Mouse (Mus musculus): ENCODE measurements around the gene Npcd. TPM values are rescaled to one million over a fixed set of nuclear protein-coding genes. Genes with fewer than 3 reads are reported as not detected.

Npcd gene
- polyA plus RNA-seq, 1 experiment from 2014 or later, result not detected

- Histone ChIP-seq H3K4me1 (ENCODE audit: control insufficient read depth in 2 of 2, insufficient read depth in 2 of 2, low read length in 2 of 2) (no peaks in the 10 kb centered on the region), H3K9me3 (ENCODE audit: control insufficient read depth, low read length) (no peaks in the 10 kb centered on the region), H3K27ac (replicated peaks in 1 of 2; ENCODE audit: control insufficient read depth in 1 of 2, insufficient read depth in 1 of 2, low read depth in 2 of 2, low read length in 2 of 2) (no peak overlapping the region), H3K4me3 (ENCODE audit: control insufficient read depth in 1 of 2, insufficient read depth in 1 of 2, low read depth in 1 of 2, low read length in 2 of 2) (no peak overlapping the region), H3K4me2 (ENCODE audit: low read length) (no peak overlapping the region), H3K36me3 (ENCODE audit: control insufficient read depth, insufficient read depth, low read length) (no peaks in the 10 kb centered on the region), H3K27me3 (ENCODE audit: control insufficient read depth, insufficient read depth, low read length) (no peaks in the 10 kb centered on the region), H3K9ac (ENCODE audit: low read length) (no peak overlapping the region)
- no peak for ATAC-seq (ENCODE audit: insufficient number of reproducible peaks, insufficient read depth, low FRiP score, low read depth)
- 44% methylated on average over 4 of the region's 4 CpGs for WGBS
These were observed 80.2 kb downstream of the Npcd start for GRCm38 (mm10) chr15:79753873-79754272.

GRCm38 (mm10) chr15:79753420-79753752, 80.7 kb downstream of the Npcd start:
- ATAC-seq (ENCODE audit: insufficient number of reproducible peaks, insufficient read depth, low FRiP score, low read depth), result no peak
- no peaks in the 10 kb centered on the region for H3K9me3 ChIP-seq (ENCODE audit: control insufficient read depth, low read length)

GRCm38 (mm10) chr15:79752742-79753419, 81.2 kb downstream of the Npcd start:
- no peak for ATAC-seq (ENCODE audit: insufficient number of reproducible peaks, insufficient read depth, low FRiP score, low read depth)

More at GRCm38 (mm10) chr15:79753420-79753752, 80.7 kb downstream of the Npcd start:
- no peaks in the 10 kb centered on the region for H3K4me1 ChIP-seq (ENCODE audit: control insufficient read depth in 2 of 2, insufficient read depth in 2 of 2, low read length in 2 of 2)
- H3K27me3 ChIP-seq (ENCODE audit: control insufficient read depth, insufficient read depth, low read length), result no peaks in the 10 kb centered on the region
- H3K4me2 ChIP-seq (ENCODE audit: low read length), result no peak overlapping the region
- H3K4me3 ChIP-seq (ENCODE audit: control insufficient read depth in 1 of 2, insufficient read depth in 1 of 2, low read depth in 1 of 2, low read length in 2 of 2), result no peak overlapping the region
- H3K27ac ChIP-seq (replicated peaks in 1 of 2; ENCODE audit: control insufficient read depth in 1 of 2, insufficient read depth in 1 of 2, low read depth in 2 of 2, low read length in 2 of 2), result no peak overlapping the region
- no peaks in the 10 kb centered on the region for H3K36me3 ChIP-seq (ENCODE audit: control insufficient read depth, insufficient read depth, low read length)
- WGBS, result 77% methylated on average over 3 of the region's 3 CpGs
- H3K9ac ChIP-seq (ENCODE audit: low read length), result no peak overlapping the region

GRCm38 (mm10) chr15:79751772-79752171, 82.3 kb downstream of the Npcd start:
- Histone ChIP-seq H3K4me1 (ENCODE audit: control insufficient read depth in 2 of 2, insufficient read depth in 2 of 2, low read length in 2 of 2) (no peaks in the 10 kb centered on the region), H3K4me2 (ENCODE audit: low read length) (no peak overlapping the region), H3K27ac (replicated peaks in 1 of 2; ENCODE audit: control insufficient read depth in 1 of 2, insufficient read depth in 1 of 2, low read depth in 2 of 2, low read length in 2 of 2) (no peak overlapping the region), H3K27me3 (ENCODE audit: control insufficient read depth, insufficient read depth, low read length) (no peaks in the 10 kb centered on the region), H3K4me3 (ENCODE audit: control insufficient read depth in 1 of 2, insufficient read depth in 1 of 2, low read depth in 1 of 2, low read length in 2 of 2) (no peak overlapping the region), H3K36me3 (ENCODE audit: control insufficient read depth, insufficient read depth, low read length) (no peaks in the 10 kb centered on the region), H3K9me3 (ENCODE audit: control insufficient read depth, low read length) (no peaks in the 10 kb centered on the region), H3K9ac (ENCODE audit: low read length) (no peak overlapping the region)
- whole genome bisulfite sequencing, result 69% methylated on average over 17 of the region's 17 CpGs
- ATAC-seq (ENCODE audit: insufficient number of reproducible peaks, insufficient read depth, low FRiP score, low read depth), result no peak

More at GRCm38 (mm10) chr15:79752742-79753419, 81.2 kb downstream of the Npcd start:
- Histone ChIP-seq H3K9me3 (ENCODE audit: control insufficient read depth, low read length) (no peaks in the 10 kb centered on the region), H3K36me3 (ENCODE audit: control insufficient read depth, insufficient read depth, low read length) (no peaks in the 10 kb centered on the region), H3K27me3 (ENCODE audit: control insufficient read depth, insufficient read depth, low read length) (no peaks in the 10 kb centered on the region), H3K4me2 (ENCODE audit: low read length) (no peak overlapping the region), H3K27ac (replicated peaks in 1 of 2; ENCODE audit: control insufficient read depth in 1 of 2, insufficient read depth in 1 of 2, low read depth in 2 of 2, low read length in 2 of 2) (no peak overlapping the region), H3K9ac (ENCODE audit: low read length) (no peak overlapping the region), H3K4me1 (ENCODE audit: control insufficient read depth in 2 of 2, insufficient read depth in 2 of 2, low read length in 2 of 2) (no peaks in the 10 kb centered on the region), H3K4me3 (ENCODE audit: control insufficient read depth in 1 of 2, insufficient read depth in 1 of 2, low read depth in 1 of 2, low read length in 2 of 2) (no peak overlapping the region)
- 22% methylated on average over 11 of the region's 11 CpGs for WGBS

GRCm38 (mm10) chr15:79750266-79750665, 83.8 kb downstream of the Npcd start:
- Histone ChIP-seq H3K4me3 (ENCODE audit: control insufficient read depth in 1 of 2, insufficient read depth in 1 of 2, low read depth in 1 of 2, low read length in 2 of 2) (no peak overlapping the region), H3K36me3 (ENCODE audit: control insufficient read depth, insufficient read depth, low read length) (0 out of 2 replicates have a peak, but pooled peaks cover under 1% of the 10 kb centered on the region), H3K9me3 (ENCODE audit: control insufficient read depth, low read length) (no peaks in the 10 kb centered on the region), H3K4me2 (ENCODE audit: low read length) (no peak overlapping the region), H3K9ac (ENCODE audit: low read length) (no peak overlapping the region), H3K27ac (replicated peaks in 1 of 2; ENCODE audit: control insufficient read depth in 1 of 2, insufficient read depth in 1 of 2, low read depth in 2 of 2, low read length in 2 of 2) (no peak overlapping the region), H3K27me3 (ENCODE audit: control insufficient read depth, insufficient read depth, low read length) (no peaks in the 10 kb centered on the region), H3K4me1 (ENCODE audit: control insufficient read depth in 2 of 2, insufficient read depth in 2 of 2, low read length in 2 of 2) (no peaks in the 10 kb centered on the region)
- no peak for ATAC-seq (ENCODE audit: insufficient number of reproducible peaks, insufficient read depth, low FRiP score, low read depth)
- WGBS, result 81% methylated on average over 8 of the region's 8 CpGs

GRCm38 (mm10) chr15:79749162-79749561, 84.9 kb downstream of the Npcd start:
- Histone ChIP-seq H3K27me3 (ENCODE audit: control insufficient read depth, insufficient read depth, low read length) (no peaks in the 10 kb centered on the region), H3K4me3 (ENCODE audit: control insufficient read depth in 1 of 2, insufficient read depth in 1 of 2, low read depth in 1 of 2, low read length in 2 of 2) (no peak overlapping the region), H3K9ac (ENCODE audit: low read length) (no peak overlapping the region), H3K4me2 (ENCODE audit: low read length) (no peak overlapping the region), H3K27ac (replicated peaks in 1 of 2; ENCODE audit: control insufficient read depth in 1 of 2, insufficient read depth in 1 of 2, low read depth in 2 of 2, low read length in 2 of 2) (no peak overlapping the region), H3K4me1 (ENCODE audit: control insufficient read depth in 2 of 2, insufficient read depth in 2 of 2, low read length in 2 of 2) (peaks cover 0 to 3% of the 10 kb centered on the region in 2 experiments; a peak in 1 of 4 replicates), H3K36me3 (ENCODE audit: control insufficient read depth, insufficient read depth, low read length) (0 out of 2 replicates have a peak, but pooled peaks cover 6% of the 10 kb centered on the region), H3K9me3 (ENCODE audit: control insufficient read depth, low read length) (no peaks in the 10 kb centered on the region)
- ATAC-seq (ENCODE audit: insufficient number of reproducible peaks, insufficient read depth, low FRiP score, low read depth), result no peak
- WGBS, result 93% methylated on average over 7 of the region's 7 CpGs

- H3K9ac ChIP-seq (ENCODE audit: low read length), result no peak overlapping the region
- H3K36me3 ChIP-seq (ENCODE audit: control insufficient read depth, insufficient read depth, low read length), result 0 out of 2 replicates have a peak, but pooled peaks cover 6% of the 10 kb centered on the region
- H3K27ac ChIP-seq (replicated peaks in 1 of 2; ENCODE audit: control insufficient read depth in 1 of 2, insufficient read depth in 1 of 2, low read depth in 2 of 2, low read length in 2 of 2), result no peak overlapping the region
- WGBS, result 58% methylated on average over 11 of the region's 11 CpGs
- no peak for ATAC-seq (ENCODE audit: insufficient number of reproducible peaks, insufficient read depth, low FRiP score, low read depth)
- no peak overlapping the region for H3K4me2 ChIP-seq (ENCODE audit: low read length)
- no peaks in the 10 kb centered on the region for H3K27me3 ChIP-seq (ENCODE audit: control insufficient read depth, insufficient read depth, low read length)
- H3K9me3 ChIP-seq (ENCODE audit: control insufficient read depth, low read length), result no peaks in the 10 kb centered on the region
- peaks cover 2 to 6% of the 10 kb centered on the region in 2 experiments for H3K4me1 ChIP-seq (ENCODE audit: control insufficient read depth in 2 of 2, insufficient read depth in 2 of 2, low read length in 2 of 2)
- no peak overlapping the region for H3K4me3 ChIP-seq (ENCODE audit: control insufficient read depth in 1 of 2, insufficient read depth in 1 of 2, low read depth in 1 of 2, low read length in 2 of 2)
These were observed 86.0 kb downstream of the Npcd start for GRCm38 (mm10) chr15:79747998-79748397.

DNA sequence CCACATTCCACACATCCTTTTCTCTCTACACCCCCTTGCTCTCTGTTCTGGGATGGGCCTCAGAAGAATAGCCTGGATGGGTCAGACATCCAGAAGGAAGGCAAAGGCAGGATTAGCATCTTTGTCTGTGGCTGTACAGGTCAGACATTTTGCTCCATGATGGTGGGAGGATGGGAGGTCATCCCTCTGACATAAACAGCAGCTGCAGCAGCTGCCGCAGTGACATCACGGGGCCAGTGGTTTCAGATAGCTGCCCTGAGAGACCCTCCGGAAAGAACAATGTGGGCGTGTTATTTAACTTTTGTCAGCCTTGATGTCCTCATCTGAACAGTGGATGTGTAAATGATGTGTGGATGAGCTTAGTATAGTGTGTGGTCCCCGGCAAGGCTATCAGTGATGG, 88.2 kb downstream of the Npcd start:
- WGBS, result 89% methylated on average over 5 of the region's 5 CpGs
- no peaks in the 10 kb centered on the region for H3K9me3 ChIP-seq (ENCODE audit: control insufficient read depth, low read length)
- H3K4me2 ChIP-seq (ENCODE audit: low read length), result no peak overlapping the region
- H3K4me3 ChIP-seq (ENCODE audit: control insufficient read depth in 1 of 2, insufficient read depth in 1 of 2, low read depth in 1 of 2, low read length in 2 of 2), result no peak overlapping the region
- no peak for ATAC-seq (ENCODE audit: insufficient number of reproducible peaks, insufficient read depth, low FRiP score, low read depth)
- no peak overlapping the region for H3K9ac ChIP-seq (ENCODE audit: low read length)
- no peak overlapping the region for H3K27ac ChIP-seq (replicated peaks in 1 of 2; ENCODE audit: control insufficient read depth in 1 of 2, insufficient read depth in 1 of 2, low read depth in 2 of 2, low read length in 2 of 2)
- no peaks in the 10 kb centered on the region for H3K27me3 ChIP-seq (ENCODE audit: control insufficient read depth, insufficient read depth, low read length)
- 0 out of 2 replicates have a peak, but pooled peaks cover 6% of the 10 kb centered on the region for H3K36me3 ChIP-seq (ENCODE audit: control insufficient read depth, insufficient read depth, low read length)
- peaks cover 9 to 14% of the 10 kb centered on the region in 2 experiments for H3K4me1 ChIP-seq (ENCODE audit: control insufficient read depth in 2 of 2, insufficient read depth in 2 of 2, low read length in 2 of 2)

Measured in heart, embryonic 14.5 days (tissue).